Mouse (Mus musculus) liver, adult (tissue): ENCODE data around the gene Spem2.

Experiments used
- GATA4 ChIP-seq: IDR thresholded peaks from 2 replicates; pipeline ENCODE4 v1.6.1; 2014; ENCODE audit warnings: mild to moderate bottlenecking, low read length; ENCODE audit not compliant: insufficient replicate concordance

Spem2 gene

GRCm38 (mm10) chr11:69804972-69805909 is 13.0 kb downstream of the Spem2 start, which contains the start of gene Tmem102:
Gene Tmem102 (minus strand): TSS chr11:69805624.
- no peak for TF ChIP-seq GATA4

- no peak for TF ChIP-seq GATA4
Measured at GRCm38 (mm10) chr11:69804652-69804940, 13.7 kb downstream of the Spem2 start.

DNA sequence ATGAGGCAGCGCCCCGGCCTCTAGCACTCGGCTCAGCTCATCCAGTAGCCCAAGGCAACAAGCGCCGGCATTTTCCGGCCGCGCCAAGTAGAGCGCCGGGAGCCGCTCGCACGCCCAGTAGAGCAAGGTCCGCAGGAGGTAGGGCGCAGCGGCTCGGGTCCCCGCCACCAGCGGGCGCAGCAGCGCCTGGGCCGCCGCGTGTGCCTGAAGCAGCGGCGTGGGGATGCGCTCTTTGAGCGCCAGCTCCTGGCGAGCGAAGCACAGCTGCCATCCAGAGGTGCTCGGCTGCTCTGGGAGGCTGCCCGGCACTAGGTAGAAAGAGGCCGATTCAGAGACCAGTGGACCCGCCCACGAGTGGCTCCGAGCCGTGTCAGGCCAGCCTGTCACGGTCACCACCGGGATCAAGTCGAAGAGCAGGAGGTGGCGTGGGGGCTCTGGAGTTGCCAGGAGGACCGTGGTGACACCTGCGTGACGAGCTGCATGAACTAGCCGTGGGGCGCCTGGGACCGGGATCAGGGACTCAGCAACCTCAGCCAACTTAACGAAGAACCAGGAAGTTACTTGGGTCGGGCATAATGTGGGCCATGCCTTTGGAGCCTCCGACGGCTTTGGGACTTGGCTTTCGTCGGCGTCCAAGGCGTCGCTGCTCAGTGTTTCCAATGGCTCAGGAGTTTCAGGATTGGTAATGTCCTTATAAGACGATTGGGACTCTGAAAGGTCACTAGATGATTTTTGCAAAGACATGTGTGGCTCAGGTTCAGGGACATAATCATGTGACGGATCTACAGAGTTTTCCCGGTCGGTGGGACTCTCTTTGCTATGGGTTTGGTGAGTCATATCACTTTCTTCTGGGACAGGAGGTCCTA is 14.2 kb downstream of the Spem2 start:
- TF ChIP-seq GATA4, result peak; percentile 12; the same call in 1 of the 2 replicates

DNA sequence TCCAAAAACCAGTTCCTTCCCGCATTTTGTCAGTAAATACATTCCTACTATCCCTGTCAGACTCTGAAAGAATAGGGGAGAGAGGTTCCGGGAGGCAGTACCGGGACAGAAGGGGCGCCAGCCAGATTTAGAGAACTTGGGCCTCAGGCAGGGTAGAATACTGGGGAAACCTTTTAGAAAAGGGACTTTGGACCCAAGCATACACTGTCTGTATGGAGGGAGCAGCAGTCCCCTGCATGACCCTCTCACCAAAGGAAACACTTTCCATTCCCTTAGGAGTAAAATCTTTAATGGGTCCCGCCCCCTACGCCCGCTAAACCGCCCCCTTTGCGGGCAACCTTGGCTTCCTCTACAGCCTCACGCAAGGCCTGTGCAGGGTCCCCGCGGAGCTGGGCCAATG is 14.9 kb downstream of the Spem2 start:
- no peak for TF ChIP-seq GATA4

DNA sequence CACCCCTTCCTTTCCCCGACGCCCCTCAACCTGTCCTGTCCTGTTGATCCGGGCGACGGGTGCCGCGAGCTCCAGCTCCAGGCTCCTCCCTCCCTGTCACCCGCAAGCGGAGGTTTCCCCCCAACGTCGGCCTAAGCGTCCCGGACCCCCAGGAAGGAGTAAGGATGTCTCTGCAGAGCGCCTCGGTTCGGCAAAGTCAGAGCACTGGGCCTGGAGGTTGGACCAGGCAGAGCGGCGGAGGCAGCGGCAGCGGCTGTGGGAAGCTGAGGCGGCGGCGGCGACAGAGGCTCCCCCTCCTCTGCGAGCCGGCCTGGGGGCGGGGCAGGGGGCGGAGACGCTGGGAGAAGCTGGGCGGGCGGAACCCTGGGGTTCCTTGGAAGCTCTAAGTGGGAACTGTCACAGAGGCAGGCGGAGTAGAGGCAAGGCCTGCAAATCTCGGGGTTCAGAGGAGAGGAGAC is 15.6 kb downstream of the Spem2 start:
- no peak for TF ChIP-seq GATA4

GRCm38 (mm10) chr11:69801379-69801977 is 16.8 kb downstream of the Spem2 start, which contains the start of gene Fgf11:
Gene Fgf11 (minus strand): TSS chr11:69801857.
- TF ChIP-seq GATA4, result no peak

DNA sequence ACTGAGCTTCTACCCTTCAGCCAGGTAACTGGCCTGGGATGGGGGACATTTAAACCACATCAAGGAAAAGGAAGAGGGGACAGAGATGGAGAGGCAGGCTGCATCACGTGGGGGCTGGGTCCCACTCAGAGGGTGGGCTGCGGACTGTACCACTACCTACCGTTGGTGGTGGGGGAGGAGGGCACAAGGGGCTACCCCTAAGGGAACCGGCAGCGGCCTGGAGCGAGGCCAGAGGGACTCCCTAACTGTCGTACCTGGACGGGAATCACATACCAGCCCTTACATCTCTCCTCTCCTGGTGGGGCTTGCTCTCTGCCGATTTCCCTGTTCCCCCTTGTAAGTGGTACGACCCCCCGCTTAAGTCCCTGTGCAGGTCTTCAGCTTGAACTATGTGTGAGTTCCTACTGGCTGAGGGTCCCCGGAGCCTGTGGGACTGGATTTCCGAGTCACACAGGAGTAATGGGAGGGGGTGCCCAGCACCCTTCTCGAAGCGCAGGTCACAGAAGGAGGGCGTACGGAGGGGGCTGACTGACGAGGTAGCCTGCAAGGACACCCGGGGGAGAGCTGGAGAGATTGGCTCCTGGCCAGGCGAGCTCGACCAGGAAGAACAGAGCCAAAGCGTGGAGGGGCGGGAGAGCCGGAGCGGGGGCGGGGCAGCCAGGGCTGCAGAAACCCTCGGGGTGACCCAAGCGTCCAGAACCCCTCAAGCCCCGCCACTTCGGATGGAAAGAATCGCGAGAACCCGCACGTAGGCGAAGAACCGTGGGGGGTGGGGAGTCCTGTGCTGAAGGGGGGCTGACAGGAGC is 17.7 kb downstream of the Spem2 start:
- no peak for TF ChIP-seq GATA4

DNA sequence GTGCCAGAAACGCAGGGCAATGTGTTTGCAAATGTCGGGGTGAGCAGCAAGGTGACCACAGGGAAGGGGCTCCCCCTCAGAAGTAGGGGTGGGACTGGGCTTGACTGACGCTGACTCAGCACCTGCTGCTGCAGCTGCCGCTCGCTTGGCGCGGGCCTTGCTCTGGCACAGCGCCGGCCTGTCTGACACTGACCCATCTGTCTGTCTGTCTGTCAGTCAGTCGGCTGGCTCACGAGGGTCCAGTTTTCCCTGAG is 18.2 kb downstream of the Spem2 start:
- no peak for TF ChIP-seq GATA4

DNA sequence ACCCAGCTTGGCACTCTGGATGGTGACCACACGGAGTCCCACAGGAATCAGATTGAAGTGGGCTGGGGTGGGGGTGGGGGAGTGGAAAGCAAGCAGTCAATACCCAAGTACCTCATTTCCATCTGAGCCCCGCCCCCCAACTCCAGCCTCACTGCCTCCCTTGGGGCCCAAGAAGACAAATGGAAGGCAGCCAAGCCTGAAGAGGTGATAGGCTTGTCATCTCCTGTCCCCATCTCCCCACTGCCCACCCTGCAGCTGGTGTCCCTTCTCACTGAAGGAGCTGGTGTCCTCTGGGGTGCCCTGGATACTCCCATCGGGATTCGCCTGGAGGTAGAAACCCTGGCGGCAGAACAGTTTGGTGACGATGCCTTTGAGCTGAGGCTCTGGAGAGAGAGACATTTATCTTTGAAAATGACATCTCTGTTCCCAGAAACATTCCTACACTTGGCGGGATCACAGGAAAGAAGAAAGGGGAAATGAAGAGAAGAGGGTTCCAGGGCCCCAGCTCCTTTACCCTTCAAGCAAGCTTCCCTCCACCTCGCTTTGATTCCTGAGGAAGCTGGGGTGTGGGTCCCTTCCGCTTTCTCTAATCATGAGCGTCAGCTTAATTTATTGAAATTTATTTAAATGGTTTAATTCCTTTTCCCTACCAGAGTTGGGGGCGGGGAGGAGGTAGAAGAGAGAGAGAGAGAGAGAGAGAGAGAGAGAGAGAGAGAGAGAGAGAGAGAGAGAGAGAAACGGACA is 18.7 kb downstream of the Spem2 start:
- no peak for TF ChIP-seq GATA4

DNA sequence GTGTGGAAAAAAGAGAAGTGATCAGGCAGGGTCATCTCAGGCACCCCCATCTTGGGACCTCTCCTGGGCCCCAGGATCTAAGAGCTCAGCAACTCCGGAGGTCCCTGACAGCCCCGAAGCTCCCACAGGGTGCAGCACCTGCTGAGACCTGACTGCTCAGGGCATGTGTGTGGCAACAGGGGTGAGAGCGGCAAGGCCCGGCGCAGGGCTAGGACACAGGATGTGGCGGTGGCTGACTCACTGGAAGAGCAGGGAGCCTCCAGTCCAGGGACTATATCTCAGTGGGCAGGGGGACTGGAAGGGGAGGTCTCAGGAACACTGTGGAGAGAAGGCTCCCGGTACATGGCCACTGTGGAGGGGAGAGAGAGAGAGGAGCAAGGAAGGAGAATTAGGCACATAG is 20.3 kb downstream of the Spem2 start:
- no peak for TF ChIP-seq GATA4

GRCm38 (mm10) chr11:69795983-69796435 is 22.3 kb downstream of the Spem2 start:
- no peak for TF ChIP-seq GATA4

DNA sequence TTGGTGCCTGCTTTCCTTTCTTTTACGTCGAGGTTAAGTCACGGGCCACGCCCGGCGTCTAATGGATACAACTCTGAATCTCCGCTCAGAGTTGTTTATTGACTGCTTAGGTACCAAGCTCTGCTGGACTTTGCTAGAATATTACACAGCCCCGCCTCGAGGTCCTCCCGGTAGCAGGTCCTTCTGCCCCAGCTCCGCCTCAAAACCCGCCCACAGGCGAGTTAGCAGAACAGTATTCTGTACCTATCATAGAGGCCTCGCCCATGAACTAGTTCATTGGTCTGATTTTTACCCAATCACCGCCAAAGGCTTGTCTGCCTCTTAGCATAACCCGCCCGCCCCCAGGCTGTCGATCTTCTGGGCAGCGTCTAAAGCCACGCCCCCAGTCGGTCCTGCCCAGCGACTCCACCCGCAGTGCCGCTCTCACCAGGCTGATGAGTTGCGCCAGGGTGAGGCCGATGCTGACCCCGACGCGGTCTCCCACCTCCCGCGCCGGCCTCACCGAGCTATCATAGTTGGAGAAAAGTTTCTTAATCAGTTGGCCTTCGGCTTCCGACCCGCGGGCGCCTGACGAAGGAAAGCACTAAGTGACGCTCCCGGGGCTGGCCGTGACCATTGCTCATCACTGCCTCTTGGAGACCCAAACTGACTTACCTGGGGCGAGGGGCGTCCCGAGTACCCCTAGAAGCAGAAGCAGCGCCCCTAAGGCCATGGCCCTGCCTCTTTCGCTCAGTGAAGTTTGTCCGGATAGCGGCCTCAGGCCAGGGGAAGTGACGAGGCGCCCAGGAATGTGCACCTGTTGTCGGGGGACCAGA is 22.9 kb downstream of the Spem2 start, which contains the start of gene Chrnb1:
Chrnb1 (minus strand) TSS at position 776 of the 815 bp plus-strand sequence.
- no peak for TF ChIP-seq GATA4

DNA sequence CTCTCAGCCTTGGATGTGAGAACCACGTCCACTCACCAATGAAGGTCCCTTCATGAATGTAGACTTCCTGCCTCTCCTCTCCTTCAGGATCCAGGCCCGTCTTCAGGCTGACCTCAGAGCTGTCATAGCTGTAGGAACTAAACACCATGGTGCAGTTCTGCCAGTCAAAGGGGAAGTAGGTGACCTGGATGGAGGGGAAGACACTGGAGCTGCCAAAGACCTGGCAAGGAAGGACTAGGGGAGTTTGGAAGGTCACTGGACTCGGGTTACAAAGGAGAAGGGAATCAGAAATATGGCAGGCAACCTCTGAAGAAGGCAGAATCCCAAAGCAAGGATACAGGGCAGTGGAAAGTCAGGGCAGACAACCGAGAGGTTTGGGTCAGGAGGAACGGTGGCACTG is 24.8 kb downstream of the Spem2 start:
- no peak for TF ChIP-seq GATA4

GRCm38 (mm10) chr11:69791420-69791819 is 26.8 kb downstream of the Spem2 start:
- TF ChIP-seq GATA4, result no peak

GRCm38 (mm10) chr11:69789431-69789830 is 28.8 kb downstream of the Spem2 start:
- no peak for TF ChIP-seq GATA4
